Mouse (Mus musculus): ENCODE measurements around the gene Snapc5.
"Not testable (repeated sequence)": the region's sequence is repeated elsewhere in the genome, so short reads cannot be mapped to it uniquely, and the experiment has no call there.

The Snapc5 gene

DNA sequence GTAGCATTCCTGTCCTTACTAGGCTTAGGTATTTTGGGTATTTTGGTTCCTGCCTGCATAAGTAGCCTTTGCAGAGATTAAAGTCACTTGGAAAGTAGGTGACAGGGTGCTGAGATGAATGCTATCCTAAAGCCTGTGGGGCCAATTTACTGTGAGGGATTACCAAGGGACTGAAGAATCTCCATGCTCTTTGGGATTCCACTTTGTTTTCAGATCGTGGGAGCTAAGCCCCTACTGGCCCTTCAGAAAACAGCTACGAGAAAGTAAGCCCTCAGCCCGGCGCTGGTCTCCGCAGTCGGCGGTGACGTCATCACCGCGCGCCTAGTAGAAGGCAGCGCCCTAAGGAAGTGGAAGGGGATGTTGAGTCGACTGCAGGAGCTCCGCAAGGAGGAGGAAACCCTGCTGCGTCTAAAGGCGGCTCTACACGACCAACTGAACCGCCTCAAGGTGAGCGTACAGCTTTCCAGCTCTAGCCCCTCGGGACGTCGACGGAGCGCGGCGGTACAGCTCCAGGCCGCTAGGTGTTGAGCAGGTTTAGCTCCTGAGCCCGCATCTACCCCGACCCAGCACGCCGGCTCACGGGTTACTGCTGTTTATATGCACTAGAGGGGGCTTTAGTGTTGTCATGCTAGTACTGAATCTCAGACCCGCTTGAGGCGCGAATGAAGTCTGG lies at the start of gene Snapc5:
TSS of gene Snapc5 (plus strand) at position 301 of the 673 bp plus-strand sequence.
- peak; percentile 92 for DNase-seq (ENCODE audit: low read depth, low spot score)

DNA sequence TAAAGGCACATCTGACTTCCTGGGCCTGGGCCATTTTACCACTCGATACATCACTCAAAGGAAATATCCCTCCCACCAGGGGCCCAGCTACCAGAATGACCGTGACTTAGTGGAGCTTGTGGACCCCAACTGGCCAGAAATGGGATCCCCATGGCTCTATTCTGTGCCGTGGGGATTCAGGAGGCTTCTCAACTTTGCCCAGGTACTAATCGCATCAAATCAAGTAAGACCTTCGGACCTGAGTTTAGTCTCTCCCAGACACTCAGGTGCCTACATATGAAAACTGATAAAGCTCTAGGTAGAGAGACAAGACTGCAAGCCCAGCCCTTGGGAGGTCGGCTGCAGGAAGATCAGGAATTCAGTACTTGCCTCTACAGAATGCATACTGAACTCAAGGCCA lies 47.5 kb upstream of the Snapc5 start:
- DNase-seq (ENCODE audit: low read depth, low spot score) = no peak

DNA sequence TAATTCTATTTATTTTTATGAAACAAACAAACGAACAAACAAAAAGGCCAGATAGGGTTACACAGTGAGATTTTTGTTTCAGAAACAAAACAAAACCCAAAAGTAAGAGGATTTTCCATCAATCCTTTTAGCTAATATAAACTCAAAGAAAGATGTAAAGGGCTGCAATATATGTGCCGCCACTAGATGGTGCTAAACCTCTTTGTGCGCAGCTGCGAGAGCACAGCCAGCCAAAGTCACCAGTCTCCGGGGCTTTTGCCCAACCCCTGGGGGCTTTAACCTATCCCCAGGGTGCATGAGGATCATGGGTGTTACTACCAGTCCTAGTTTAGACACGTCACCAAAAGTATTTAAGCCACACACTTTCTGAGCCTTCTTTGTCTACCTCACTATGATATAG lies 40.2 kb upstream of the Snapc5 start:
- not testable (repeated sequence) for DNase-seq (ENCODE audit: low read depth, low spot score)

DNA sequence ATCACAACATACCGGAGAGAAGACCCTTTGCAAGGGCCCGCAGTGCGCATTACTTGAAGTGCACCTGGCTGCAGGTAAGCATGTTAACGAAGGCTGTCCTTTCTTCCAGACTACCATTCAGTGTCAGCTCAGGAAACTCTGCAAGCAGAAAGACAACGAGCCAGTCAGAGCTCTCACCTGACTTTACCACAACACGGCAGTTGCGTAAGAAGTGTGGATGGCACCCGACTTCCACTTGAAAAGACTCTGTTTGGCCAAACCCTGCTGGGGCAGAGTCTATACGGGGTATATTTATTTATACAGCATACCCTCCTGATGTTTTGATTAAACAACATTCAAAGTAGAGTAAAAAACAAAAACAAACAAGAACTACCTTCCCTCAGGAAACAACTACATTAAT lies 39.2 kb upstream of the Snapc5 start:
- no peak for DNase-seq (ENCODE audit: low read depth, low spot score)

DNA sequence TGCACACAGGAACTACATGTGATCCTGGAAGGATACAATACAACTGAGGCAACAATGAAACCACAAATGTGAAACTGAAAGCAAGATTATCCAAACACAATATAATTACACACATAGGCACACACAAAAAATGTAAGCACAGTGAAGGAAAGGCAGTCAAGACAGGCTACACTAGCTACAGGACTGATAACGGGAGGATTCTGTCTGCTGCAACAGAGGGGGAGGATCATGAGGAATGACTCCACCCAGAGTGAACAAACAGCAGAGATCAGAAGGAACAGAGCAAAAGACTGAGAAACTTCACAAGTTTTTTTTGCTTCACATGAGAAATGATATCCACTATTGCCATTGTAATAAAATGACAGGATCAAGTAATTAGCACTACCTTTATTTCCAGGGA lies 22.4 kb upstream of the Snapc5 start:
- DNase-seq (ENCODE audit: low read depth, low spot score) = no peak

DNA sequence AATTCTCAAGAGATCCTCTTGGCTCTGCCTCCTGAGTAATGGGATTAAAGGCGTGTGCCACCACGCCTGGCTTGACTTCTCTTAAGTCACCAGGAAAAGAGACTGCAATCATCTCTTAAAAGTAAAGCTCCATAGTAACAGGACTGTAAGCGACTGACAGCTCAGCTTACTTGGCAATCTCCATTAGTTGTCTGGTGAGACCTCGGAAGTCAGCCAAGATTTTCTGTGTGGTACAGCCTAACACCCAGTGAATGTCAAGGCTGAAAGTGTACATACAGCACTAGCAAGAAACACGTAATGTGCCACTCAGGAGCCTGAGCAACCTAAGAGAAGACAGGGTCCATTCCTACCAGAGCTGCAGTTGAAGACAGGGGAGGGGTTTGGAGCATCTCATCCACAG lies 18.6 kb upstream of the Snapc5 start:
- no peak for DNase-seq (ENCODE audit: low read depth, low spot score)

DNA sequence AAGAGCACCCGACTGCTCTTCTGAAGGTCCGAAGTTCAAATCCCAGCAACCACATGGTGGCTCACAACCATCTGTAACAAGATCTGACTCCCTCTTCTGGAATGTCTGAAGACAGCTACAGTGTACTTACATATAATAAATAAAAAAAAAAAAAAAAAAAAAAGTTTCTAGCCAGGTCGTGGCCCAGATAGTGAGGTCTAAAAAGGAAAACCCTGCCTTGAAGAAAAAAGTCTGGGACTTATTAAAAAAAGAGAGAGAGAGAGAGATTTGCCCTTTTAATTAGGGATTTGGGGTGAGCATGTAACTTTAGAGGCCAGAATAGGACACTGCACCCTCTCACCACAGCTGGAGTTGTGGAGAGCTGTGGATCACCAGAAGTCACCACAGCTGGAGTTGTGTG lies 9.1 kb upstream of the Snapc5 start:
- not testable (repeated sequence) for DNase-seq (ENCODE audit: low read depth, low spot score)

DNA sequence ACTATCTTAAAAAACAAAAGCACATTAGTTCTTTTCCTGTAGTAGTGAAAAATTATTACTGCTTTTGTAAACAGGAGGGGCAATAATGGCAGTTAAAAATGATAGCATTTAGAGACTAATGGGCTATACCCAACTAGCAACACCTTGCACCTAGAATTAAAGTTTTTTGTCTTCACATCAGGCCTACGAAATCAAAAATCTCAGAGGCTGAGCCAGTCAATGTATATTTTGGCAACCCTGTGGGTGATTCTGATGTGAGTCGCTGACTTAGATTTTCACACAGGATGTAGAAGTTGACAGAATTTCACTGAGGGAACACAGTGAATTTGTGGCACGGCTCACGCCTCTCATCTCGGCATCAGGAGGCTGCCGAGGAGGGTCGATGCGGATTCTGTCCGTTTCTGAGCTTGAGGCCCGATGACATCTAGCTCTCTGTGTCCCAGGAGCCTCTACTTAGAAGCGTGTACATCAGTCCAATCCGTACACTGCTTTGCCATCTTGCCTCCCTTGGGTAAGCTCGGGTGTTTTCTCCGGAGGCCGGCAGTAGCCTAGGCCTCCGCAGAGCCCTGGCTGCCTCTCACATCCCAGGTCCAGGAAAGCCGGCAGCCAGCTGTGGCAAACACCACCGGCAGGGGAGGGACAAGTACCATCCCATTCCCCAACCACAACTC lies 6.8 kb upstream of the Snapc5 start:
- peak; percentile 7 for DNase-seq (ENCODE audit: low read depth, low spot score)

DNA sequence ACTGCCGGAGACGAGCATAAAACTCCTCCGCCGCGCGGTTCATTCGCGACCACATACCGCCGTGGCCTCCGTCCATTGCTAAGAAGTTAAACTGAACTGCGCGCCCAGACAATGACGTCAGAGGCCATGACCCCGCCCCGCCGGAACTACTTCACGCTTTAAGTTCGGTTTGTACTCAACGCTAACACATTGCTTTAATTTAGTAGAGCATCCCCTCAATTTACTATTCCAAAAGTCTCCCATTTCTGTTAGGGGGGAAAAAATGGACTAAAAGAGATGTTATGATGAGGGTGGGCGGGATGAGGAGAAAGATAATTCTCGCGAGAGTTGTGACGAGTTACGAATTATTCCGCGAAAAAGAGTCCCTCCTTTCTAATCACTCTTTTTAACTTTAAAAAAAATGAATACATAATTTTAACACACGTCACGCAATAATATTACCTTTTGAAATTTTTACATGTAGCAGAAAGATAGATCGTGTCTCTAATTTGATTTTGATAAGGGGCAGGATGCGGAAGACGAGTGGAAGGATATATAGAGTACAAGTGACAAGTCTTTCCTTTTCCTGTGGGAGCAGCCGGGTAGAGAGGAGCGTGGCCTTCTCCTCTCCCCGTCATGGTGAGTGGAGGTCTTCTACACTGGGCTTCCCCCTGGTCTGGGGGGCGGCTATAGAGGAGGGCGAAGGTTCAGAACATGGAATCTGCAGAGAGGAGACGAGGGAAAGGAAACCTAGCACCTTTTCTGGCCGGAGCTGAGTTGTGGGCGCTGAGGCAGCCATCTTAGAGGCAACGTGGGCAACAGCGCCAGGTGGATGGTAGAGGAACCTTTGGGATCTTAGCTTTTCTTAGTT lies 6.0 kb upstream of the Snapc5 start, which contains the start of the genes Zwilch and Rpl4:
TSS of gene Zwilch (minus strand) at position 289 of the 850 bp plus-strand sequence.
TSS of gene Rpl4 (plus strand) at position 560 of the 850 bp plus-strand sequence.
- peak; percentile 79 for DNase-seq (ENCODE audit: low read depth, low spot score)

DNA sequence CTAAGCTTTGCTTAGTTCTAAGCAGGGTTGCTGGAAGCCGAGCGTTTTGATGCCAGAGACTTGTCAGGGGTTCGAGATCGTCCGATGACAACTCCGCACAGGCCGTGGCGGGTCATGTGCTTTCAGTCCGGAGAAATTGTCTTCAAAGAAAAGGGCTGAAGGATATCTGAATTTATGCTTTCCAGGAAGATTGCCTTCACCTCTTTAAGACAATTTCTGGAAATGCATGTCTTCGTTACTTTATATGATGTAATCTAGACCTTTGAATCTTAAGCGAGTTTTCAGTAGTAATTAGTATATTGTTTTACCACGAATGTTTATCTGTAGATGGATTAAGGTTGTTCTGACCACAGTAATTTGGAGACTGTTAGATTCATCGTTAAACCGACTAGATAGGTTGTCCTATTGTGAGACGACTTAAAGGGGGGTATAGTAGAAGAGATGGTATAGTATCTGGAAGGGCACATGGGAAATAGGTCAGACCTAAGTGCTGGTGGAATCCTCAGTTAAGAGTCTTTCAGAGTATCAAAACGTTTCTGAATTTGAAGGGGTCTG lies 5.3 kb upstream of the Snapc5 start:
- DNase-seq (ENCODE audit: low read depth, low spot score) = no peak

DNA sequence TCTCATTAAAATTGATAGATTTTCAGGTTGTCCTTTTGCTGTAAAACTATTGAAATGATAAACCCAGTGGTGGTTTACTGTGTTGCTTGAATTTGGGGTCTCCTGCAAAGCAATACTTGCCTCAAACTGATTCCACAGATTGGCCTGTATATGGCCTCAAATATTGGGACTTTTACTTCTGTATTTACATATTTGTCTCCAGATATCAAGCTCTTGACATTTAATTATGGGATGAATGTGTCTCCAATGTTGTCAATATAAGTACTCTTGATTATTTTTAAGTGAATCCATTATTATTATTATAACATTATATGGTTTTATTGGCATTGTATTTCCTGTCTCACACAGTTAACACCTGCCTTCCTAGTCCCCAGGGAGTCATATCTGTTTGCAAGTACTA lies 4.7 kb upstream of the Snapc5 start:
- DNase-seq (ENCODE audit: low read depth, low spot score) = no peak

DNA sequence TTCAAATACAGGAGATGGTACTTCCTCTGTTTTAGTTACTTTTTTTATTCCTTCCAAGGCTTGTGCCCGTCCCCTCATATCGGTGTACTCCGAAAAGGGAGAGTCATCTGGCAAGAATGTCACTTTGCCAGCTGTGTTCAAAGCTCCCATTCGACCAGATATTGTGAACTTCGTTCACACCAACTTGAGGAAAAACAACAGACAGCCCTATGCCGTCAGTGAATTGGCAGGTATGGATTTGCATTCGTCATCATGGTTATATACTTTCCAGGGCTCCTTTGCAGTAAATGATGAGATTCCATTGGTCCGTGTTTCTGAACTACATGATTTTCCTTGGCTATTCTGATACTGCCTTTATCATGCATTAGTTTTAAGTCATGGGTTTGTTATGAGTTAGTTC lies 4.3 kb upstream of the Snapc5 start:
- no peak for DNase-seq (ENCODE audit: low read depth, low spot score)

DNA sequence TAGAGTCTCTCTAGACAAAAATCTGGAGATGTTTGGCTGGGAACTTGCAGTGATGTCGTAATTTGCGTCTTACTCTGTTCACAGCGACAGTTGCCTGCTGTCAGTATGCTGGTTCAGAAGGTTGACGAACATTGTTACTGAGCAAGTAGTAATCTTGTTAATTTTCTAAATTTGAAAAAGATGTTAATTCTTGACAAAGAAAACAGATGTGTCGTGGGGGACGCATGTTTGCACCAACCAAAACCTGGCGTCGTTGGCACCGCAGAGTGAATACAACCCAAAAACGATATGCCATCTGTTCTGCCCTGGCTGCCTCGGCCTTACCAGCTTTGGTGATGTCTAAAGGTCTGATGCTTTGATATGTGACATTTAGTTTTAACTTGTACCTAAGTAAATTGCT lies 3.7 kb upstream of the Snapc5 start:
- no peak for DNase-seq (ENCODE audit: low read depth, low spot score)

DNA sequence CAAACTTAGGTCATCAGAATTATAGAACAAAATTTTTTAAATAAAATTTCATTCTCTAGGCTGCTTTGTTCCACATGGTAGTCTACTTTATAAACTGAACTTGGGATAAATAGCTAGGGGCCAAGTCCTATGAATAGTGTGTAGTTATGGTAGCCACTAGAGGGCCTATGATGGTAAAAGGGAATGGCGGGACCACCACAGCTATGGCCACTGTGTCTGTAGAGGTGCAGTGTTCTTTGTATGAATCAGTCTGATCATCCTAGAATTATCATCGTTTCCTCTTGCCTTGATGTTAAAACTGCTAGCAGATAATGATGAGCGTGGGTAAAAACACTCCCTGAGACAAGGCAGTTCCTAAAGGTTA lies 482 bp upstream of the Snapc5 start:
- no peak for DNase-seq (ENCODE audit: low read depth, low spot score)

DNA sequence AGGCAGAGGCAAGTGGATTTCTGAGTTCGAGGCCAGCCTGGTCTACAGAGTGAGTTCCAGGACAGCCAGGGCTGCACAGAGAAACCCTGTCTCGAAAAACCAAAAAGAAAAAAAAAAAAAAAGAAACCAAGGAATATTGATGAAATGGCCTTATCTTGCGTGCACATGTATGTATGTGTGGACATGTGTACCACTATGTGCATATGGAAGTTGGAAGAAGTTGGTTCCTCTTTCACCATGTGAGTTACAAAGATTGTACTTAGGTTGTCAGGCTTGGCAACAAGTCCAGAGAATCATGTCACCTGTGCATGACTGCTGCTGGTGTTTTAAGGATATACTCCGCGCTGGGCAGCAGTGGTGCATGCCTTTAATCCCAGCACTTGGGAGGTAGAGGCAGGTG lies 4.2 kb downstream of the Snapc5 start:
- DNase-seq (ENCODE audit: low read depth, low spot score) = not testable (repeated sequence)

DNA sequence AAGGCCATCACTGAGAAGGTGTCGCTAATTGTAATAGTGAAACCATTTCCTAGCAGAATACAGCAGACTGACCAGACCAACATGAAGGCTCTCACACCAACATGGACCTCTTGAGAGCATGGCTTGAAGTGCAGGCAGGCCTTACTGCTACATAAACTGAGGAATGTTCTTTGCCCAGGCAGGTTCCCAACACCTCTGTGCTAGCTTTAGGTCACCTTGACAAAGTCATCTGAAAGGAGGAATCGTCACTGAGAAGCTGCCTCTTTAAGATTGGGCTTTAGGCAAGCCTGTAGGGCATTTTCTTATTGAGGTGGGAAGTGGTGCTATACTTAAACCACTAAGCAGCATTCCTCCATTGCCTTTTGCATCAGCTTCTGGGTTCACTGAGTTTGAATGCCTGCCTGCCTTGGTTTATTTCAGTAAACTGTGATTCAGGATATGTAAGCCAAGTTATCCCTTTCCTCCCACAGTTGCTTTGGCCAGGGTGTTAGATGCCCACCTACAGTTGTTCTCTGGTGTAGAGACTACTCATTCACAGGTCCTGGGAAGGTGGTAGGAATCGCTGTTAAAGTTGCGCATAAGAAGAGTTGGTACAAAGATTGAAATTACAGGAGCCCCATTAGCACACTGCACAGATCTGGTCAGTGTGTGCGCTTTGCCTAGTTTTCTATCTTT lies 5.2 kb downstream of the Snapc5 start:
- DNase-seq (ENCODE audit: low read depth, low spot score) = no peak

DNA sequence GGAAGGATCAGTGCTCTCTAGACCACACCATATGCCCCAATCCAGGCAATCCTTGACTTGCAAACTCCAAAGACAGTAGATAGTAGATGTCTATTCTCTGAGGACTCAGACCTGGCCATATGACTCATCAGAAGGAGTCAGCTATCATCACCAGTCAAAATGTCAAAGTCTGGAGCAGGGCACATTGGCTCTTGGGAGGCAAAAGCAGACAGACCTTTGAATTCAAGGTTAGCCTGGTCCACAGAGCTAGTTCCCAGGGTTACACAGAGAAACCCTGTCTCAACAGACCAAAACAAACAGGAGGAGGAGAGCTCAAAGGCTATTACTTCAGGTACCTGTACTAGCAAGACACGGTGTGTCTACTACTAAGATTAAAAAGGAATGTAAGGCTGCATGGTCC lies 14.8 kb downstream of the Snapc5 start:
- no peak for DNase-seq (ENCODE audit: low read depth, low spot score)

DNA sequence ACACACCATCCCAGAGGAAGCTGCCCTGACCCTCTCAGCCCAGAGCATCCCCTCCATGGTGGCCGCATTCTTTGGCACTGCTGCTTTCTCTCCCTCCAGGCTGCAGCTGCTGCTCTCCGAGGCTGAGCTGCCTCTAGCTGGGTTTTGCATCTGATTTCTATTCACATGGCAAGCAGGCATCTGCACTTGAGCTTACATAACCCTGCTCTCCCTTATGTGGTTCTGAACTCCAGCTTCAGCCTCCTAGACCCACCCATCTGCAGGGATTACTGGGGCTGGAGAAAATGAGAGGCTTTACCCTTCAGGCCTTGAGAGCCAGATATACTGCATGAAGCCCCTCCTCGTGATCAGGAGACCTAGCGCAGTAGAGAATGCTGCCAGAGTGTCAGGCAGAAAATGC lies 16.5 kb downstream of the Snapc5 start:
- DNase-seq (ENCODE audit: low read depth, low spot score) = no peak

DNA sequence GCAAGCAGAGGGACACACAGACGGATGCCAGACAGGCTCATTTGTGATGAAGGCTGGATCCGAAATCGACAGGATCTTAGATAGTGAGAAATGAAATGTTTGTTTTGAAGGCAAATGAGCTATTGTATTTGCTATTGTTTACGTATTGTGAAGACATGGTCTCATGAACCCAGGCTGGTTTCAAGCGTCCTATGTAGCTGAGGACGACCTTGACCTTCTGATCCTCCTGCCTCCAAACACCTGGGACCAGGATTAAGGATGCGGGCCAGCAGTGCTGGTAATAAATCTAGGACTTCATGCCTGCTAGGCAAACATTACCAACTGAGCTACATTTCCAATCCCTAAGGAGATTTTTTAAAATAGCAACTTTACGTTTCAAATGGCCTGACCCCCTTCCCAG lies 18.4 kb downstream of the Snapc5 start:
- no peak for DNase-seq (ENCODE audit: low read depth, low spot score)

DNA sequence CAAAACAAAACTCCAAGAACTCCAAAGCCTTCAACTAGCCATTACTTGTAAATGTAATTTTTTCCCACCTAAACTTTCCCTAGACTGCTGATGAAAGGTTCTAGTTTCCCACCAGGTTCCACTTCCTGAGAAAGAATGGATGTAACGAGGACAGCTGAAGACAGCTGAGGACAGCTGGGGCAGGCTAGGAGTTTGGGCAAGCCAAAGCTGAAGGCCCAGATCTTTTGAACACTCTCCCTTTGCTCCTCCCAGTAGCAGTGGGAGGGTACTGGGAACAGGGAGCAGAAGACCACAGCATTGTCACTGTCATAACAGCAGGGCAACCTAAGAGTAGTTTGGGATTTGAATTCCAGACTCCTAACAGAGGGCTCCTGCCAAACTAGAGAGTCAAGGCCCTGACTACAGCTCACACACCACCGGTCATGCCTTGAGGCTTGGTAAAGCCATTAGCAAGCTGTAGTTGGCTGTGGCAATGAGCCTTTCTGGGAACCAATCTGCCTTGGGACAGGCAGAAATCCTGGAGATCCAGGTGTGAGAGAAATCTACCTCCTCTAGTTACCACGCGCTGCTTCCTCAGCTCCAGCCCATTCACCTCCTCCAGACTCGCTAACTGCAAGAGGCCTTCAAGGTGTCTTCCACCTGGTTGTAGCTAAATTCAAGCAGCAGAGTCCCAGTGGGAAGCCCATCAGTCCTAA lies 19.1 kb downstream of the Snapc5 start:
- DNase-seq (ENCODE audit: low read depth, low spot score) = no peak

All from skeletal muscle tissue, adult 2 months (tissue).